Mouse (Mus musculus): ENCODE measurements around the gene Nol7. TPM values are rescaled to one million over a fixed set of nuclear protein-coding genes. Genes with fewer than 3 reads are reported as not detected.

Nol7 gene
- total RNA-seq, 2 experiments from 2014 or later = 183 to 231 TPM

DNA sequence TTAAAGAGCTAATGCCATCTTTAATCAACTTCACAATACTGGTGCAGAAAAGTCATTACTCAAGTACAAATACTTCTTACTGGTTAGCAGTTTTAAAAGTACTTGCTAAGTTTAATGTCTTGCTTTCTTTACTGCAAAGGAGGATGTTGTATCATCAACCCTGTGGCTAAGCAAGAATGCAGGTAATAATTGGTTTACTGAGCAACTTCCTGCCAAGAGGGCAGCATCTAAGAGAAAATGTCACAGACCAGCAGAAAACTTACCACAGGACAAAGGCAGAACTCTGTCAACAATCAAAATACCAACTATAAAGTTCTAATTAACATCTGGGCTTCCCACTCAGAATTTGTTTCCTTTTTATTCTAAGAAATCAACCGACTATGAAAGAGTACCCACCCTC, 17.1 kb downstream of the Nol7 start:
- ATAC-seq (replicated peaks; ENCODE audit: poor library complexity) = no peak

GRCm38 (mm10) chr13:43428436-43428835, 30.2 kb downstream of the Nol7 start:
- ATAC-seq (replicated peaks; ENCODE audit: poor library complexity) = no peak

DNA sequence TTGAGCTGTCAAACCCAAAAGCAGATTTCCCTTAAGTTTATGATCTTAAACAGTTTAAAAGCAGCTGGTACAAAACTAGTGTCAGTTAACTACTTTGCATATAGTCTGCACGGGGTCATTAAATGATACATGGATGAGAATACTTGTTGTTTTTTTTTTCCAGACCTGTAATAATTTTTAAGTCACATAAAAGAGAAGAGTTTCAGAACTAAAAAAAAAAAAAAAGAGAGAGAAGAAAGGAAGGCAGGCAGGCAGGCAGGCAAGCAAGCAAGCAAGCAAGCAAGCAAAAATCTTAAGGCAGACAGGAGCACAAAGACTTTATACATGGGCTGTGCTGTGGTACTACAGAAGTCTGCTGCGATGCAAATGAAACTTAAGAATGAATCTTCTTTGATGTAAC, 35.2 kb downstream of the Nol7 start:
- no peak for ATAC-seq (replicated peaks; ENCODE audit: poor library complexity)

DNA sequence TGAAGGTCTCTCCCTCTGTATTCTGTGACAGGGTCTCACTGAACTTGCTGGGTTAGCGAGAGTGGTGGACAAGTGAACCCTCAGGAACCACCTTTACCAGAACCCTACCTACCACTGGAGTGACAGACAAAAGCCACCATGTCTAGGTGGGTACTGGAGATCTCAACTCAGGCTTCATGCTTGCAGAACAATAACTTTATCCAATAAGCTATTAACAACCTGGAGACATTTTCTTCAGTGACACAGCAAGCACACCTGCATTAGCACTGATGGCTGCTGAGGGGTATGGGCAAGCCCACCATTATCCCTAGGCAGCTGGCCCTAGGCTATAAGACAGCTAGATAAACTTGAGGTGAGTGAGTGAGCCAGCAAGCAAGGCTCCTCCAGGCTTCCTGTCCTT, 42.2 kb downstream of the Nol7 start:
- ATAC-seq (replicated peaks; ENCODE audit: poor library complexity) = 0 out of 2 replicates have a peak, but pooled peaks have one; percentile 44

DNA sequence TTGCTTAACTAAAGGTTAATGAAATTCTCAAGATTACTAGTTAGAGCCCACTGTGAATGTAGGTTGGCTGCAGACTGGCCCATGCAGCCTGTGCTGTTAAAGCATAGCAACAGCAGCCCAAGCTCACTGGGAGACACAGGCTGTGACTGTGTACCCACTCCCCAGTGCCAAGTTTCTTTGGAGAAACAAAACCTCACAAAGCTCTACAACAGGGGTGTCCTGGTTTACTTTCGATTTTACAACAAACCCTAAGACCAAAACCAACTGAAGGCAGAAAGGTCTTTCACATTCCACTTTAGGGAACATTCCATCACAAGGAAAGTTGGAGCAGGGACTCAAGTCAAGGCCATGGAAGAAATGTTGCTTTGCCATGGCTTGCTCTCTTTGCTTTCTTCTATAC, 44.4 kb downstream of the Nol7 start:
- ATAC-seq (replicated peaks; ENCODE audit: poor library complexity) = no peak

- ATAC-seq (replicated peaks; ENCODE audit: poor library complexity) = no peak
Observed at GRCm38 (mm10) chr13:43443706-43444105, 45.5 kb downstream of the Nol7 start.

DNA sequence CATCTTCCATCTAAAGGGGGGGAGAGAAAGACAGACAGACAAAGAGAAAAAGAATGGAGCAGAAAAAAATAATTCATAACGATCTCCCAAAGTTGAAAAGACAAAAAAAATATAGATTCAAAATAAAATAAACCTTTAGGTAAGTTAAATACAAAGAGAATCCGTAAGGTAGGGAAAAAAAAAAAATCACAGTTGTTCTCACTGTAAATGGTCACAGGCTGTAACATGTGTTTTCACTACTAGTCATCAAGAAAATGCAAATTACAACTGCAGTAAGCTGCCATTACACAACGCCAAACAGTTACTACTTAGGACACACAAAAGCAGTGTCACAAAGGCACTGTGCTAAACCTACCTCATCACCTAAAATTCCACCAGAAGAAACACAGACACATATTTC, 46.5 kb downstream of the Nol7 start:
- no peak for ATAC-seq (replicated peaks; ENCODE audit: poor library complexity)

DNA sequence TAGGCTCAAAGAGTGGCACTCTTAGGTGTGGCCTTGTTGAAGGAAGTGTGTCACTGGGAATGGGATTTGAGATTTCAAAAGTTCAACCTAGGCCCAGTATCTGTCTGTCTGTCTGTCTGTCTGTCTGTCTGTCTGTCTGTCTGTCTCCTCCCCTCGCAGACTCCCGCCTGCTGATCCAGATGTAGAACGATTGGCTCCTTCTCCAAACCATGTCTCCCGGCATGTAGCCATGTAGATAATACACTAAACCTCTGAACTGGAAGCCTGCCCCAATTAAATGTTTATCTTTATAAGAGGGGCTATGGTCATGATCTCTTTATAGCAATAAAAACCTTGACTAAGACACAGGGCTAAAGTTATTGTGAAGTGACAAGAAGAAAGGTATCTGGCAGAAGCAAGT, 47.6 kb downstream of the Nol7 start:
- ATAC-seq (replicated peaks; ENCODE audit: poor library complexity) = peak; percentile 63

- no peak for ATAC-seq (replicated peaks; ENCODE audit: poor library complexity)
Observed at GRCm38 (mm10) chr13:43447721-43448120, 49.5 kb downstream of the Nol7 start.

DNA sequence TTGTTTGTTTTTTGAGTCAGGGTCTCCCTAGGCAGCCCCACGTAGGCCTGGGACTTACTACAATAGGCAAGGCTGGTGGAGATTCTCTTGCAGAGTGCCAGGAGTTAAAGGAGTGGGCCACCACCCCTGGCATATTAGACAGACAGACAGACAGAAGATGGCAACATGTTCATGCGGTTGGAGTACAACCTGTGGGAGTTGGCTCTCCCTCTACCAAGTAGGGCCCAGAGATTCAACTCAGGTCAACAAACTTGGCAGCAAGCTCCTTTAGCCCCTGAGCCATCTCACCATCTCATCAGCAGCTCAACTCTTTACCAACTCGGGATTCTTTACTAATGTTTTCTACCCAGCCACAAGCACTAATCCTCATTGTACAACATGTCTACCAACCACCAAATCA, 52.5 kb downstream of the Nol7 start:
- no peak for ATAC-seq (replicated peaks; ENCODE audit: poor library complexity)

DNA sequence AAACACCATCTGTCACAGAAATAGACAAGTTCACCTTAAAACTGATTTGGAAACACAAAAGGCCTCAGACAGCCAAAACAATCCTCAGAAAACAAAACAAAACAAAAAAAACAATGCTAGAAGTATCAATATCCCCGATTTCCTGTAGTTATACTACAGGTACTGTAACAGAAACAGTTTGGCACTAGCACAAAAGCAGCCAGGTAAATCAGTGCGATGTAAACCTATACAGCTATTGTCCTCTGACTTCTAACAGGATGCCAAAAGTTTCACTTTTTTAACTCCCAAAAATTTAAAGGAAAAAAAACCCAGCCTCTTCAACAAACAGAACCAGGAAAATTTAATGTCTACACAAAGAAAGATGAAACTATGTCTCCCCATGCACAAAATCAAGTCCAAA, 54.0 kb downstream of the Nol7 start:
- no peak for ATAC-seq (replicated peaks; ENCODE audit: poor library complexity)

- no peak for ATAC-seq (replicated peaks; ENCODE audit: poor library complexity)
Observed at GRCm38 (mm10) chr13:43452843-43453605, 54.8 kb downstream of the Nol7 start.

- ATAC-seq (replicated peaks; ENCODE audit: poor library complexity) = no peak
Observed at GRCm38 (mm10) chr13:43454431-43454830, 56.2 kb downstream of the Nol7 start.

Other genes starting within 250 kb of the Nol7 start
- 22.8 and 28.9 TPM in 2 replicates for gene Tbc1d7, start 226.9 kb upstream of the Nol7 start, total RNA-seq (2015)
- 6.5 and 6.6 TPM in 2 replicates for gene Tbc1d7, start 226.9 kb upstream of the Nol7 start, total RNA-seq (2017)
- 10.9 and 16.6 TPM in 2 replicates for gene Gfod1, start 94.2 kb upstream of the Nol7 start, total RNA-seq (2015)
- 6.1 and 10.3 TPM in 2 replicates for gene Gfod1, start 94.2 kb upstream of the Nol7 start, total RNA-seq (2017)
- gene Sirt5, start 32.9 kb upstream of the Nol7 start, total RNA-seq (2015) = 4.9 and 5.1 TPM in 2 replicates
- gene Sirt5, start 32.9 kb upstream of the Nol7 start, total RNA-seq (2017) = 8.1 and 12.1 TPM in 2 replicates
- 82.8 and 98.1 TPM in 2 replicates for gene Ranbp9, start 82.9 kb downstream of the Nol7 start, total RNA-seq (2015)
- gene Ranbp9, start 82.9 kb downstream of the Nol7 start, total RNA-seq (2017) = 64.5 and 82.0 TPM in 2 replicates
- 16.0 and 18.8 TPM in 2 replicates for gene Mcur1, start 161.8 kb downstream of the Nol7 start, total RNA-seq (2015)
- 13.7 and 13.8 TPM in 2 replicates for gene Mcur1, start 161.8 kb downstream of the Nol7 start, total RNA-seq (2017)
- not detected in 2 replicates for gene Rnf182, start 217.3 kb downstream of the Nol7 start, total RNA-seq (2015)
- gene Rnf182, start 217.3 kb downstream of the Nol7 start, total RNA-seq (2017) = not detected in 2 replicates